Mouse (Mus musculus): ENCODE data around the gene Usp1. TPM values are rescaled to one million over a fixed set of nuclear protein-coding genes. Genes with fewer than 3 reads are reported as not detected.
"Not testable (repeated sequence)": the region's sequence is repeated elsewhere in the genome, so short reads cannot be mapped to it uniquely, and the experiment has no call there.

Gene Usp1
- polyA plus RNA-seq, 1 experiment from 2014 or later: 143 TPM

DNA sequence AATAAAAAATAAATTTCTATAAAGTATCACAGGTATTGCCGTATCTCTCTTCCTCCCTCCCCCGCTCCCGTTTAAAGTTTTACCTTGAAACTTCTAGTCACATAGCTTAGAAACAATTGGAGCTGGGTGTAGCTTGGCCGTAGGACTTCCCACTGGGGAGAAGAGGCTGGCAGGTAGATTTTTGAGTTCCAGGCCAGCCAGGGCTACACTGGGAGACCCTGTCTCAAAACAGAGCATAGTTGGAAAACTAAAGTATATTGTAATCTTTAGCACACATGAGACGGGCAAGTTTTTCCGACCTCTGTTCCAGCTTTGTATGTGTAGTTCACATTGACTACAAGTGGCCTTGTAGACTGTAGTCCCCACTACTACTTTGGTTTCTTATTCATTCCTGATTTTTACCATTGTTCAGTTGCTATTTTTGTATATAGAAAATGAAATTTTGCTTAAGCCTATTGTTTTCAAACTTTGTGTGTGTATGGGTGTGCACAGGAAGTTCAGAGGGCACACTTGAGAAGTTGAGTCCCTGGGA is 1.7 kb downstream of the Usp1 start:
- 18% methylated on average over 6 of the region's 6 CpGs for WGBS
- Histone ChIP-seq H3K36me3 (replicated peaks) (peaks cover 8% of the 10 kb centered on the region), H3K4me1 (peaks cover 20% of the 10 kb centered on the region), H3K27ac (no peak overlapping the region), H3K4me2 (peak overlapping the region; percentile 83), H3K4me3 (replicated peaks) (peak overlapping the region; percentile 94), H3K9ac (peak overlapping the region; percentile 98), H3K9me3 (no peaks in the 10 kb centered on the region), H3K27me3 (no peaks in the 10 kb centered on the region)
- no peak for ATAC-seq (ENCODE audit: low FRiP score)

DNA sequence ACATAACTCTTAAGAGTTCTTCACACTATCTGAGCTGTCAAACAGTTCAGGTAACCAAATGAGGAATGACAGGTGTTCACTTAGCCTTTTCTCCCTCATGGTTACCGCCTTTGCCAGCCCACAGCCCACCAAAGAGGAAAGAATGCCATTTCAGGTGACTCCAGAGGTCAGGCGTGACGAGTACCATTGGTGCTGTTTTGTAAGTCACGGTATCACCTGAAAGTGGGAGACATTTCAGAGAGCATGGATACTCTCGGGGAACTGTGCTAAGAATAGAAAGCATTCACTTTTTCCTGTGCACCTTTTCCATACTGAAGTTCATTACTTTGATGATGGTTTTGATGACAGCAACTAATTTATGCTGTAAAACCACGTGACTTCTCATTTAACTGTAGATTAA is 12.4 kb downstream of the Usp1 start:
- Histone ChIP-seq H3K4me1 (no peaks in the 10 kb centered on the region), H3K9ac (no peak overlapping the region), H3K4me2 (no peak overlapping the region), H3K9me3 (no peaks in the 10 kb centered on the region), H3K27me3 (no peaks in the 10 kb centered on the region), H3K27ac (no peak overlapping the region), H3K4me3 (replicated peaks) (no peak overlapping the region), H3K36me3 (replicated peaks) (peaks cover 68% of the 10 kb centered on the region)
- WGBS: 91% methylated on average over 6 of the region's 6 CpGs
- no peak for ATAC-seq (ENCODE audit: low FRiP score)

DNA sequence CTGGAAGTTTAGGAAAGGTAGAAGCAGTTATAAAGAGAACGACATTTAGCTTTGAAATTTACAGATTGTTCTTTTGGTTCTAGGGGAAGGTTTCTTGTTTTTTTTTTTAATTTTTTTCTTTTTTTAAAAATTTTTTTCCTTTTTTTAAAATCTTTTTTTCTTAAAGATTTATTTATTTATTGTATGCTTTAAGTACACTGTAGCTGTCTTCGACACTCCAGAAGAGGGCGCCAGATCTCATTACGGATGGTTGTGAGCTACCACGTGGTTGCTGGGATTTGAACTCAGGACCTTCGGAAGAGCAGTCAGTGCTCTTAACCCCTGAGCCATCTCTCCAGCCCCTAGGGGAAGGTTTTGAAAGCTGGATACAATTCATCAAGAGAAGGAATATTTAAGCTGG is 14.6 kb downstream of the Usp1 start:
- H3K9me3 ChIP-seq; H3K27ac ChIP-seq; H3K9ac ChIP-seq; H3K4me1 ChIP-seq; H3K4me3 ChIP-seq (replicated peaks); H3K27me3 ChIP-seq; H3K4me2 ChIP-seq; ATAC-seq (ENCODE audit: low FRiP score): not testable (repeated sequence)
- WGBS: 88% methylated on average over 6 of the region's 6 CpGs
- peaks cover 68% of the 10 kb centered on the region for H3K36me3 ChIP-seq (replicated peaks)

DNA sequence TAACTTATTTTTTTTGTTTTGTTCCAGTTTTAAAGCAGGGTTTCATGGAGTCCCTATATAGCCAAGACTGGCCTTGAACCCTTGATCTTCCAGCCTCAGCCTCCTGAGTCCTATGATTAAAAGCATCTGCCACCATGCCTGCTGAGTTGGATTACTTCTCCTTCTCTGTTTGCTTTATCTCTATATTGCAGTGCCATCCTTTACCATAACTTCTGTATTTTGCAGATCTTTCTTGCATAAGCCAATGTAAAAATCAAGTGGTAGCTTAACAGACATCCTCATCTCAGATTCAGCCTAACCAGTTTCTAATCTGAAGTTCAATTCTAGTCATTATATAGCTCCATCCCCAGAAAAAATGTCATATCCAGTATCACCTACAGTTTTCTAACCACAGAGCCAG is 27.0 kb downstream of the Usp1 start:
- Histone ChIP-seq H3K36me3 (replicated peaks) (peaks cover 26% of the 10 kb centered on the region), H3K4me3 (replicated peaks) (no peak overlapping the region), H3K27ac (no peak overlapping the region), H3K4me1 (no peaks in the 10 kb centered on the region), H3K9ac (no peak overlapping the region), H3K9me3 (no peaks in the 10 kb centered on the region), H3K4me2 (no peak overlapping the region), H3K27me3 (no peaks in the 10 kb centered on the region)
- no peak for ATAC-seq (ENCODE audit: low FRiP score)

DNA sequence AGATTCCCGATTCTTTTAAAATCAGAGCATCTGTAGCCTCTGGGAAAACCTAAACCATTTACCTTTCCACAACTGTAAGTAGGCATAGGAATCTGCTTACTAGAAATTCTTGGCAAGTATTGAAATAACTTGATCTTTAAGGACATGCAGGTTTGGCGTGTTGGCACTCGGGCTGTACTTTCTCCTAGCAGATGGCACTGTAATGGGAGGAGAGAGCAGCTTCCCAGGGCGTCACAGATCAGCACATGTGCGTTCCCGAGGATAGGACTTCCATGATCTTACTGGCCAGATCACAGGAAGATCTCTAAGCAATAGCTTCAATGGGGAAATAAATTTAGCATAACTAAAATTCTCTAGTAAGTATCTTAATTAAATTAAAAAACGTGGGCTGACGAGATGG is 32.4 kb downstream of the Usp1 start:
- Histone ChIP-seq H3K27me3 (no peaks in the 10 kb centered on the region), H3K4me1 (no peaks in the 10 kb centered on the region), H3K4me2 (no peak overlapping the region), H3K4me3 (replicated peaks) (no peak overlapping the region), H3K9me3 (no peaks in the 10 kb centered on the region), H3K27ac (no peak overlapping the region), H3K36me3 (replicated peaks) (peaks cover 62% of the 10 kb centered on the region), H3K9ac (no peak overlapping the region)
- ATAC-seq (ENCODE audit: low FRiP score): no peak
- WGBS: 94% methylated on average over 8 of the region's 8 CpGs

DNA sequence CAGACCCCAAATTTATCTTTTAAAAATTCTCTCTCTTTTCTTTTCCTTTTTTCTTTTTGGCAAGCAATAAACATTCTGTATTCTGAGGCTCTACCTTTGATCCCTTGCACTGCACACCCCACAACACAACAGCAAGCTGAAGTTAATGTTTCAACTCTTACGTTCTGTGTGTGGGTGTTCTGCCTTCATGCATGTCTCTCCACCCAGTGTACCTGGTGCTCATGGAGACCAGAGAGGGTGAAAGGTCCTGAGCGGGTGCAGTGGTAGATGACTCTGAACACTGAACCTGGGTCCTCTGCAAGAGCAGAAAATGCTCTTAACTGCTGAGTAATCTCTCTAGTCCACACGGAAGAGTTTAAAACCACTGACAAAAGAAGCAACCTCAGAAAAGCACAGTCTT is 36.6 kb downstream of the Usp1 start:
- Histone ChIP-seq H3K4me3 (replicated peaks) (no peak overlapping the region), H3K9ac (no peak overlapping the region), H3K9me3 (no peaks in the 10 kb centered on the region), H3K27ac (no peak overlapping the region), H3K27me3 (no peaks in the 10 kb centered on the region), H3K4me2 (no peak overlapping the region), H3K36me3 (replicated peaks) (peaks cover 63% of the 10 kb centered on the region), H3K4me1 (no peaks in the 10 kb centered on the region)
- no peak for ATAC-seq (ENCODE audit: low FRiP score)
- WGBS: 95% methylated on average over 3 of the region's 3 CpGs

DNA sequence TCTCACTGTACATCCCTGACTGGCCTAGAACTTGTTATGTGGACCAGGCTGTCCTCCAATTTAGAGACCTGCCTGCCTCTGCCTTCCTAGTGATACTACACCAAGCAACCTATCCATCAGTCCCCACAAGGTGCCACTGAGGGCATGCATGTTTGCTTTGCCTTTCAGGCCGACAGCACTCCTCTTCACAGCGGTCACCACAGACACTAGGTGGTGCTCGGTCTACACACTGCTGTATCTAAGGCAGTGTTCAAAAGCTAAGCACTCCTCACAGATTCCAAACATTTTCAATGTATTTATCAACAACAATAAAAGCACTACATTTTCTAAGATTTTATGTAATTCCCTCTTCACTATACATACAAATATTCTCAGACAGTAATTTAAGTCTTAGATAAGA is 46.3 kb downstream of the Usp1 start:
- no peak overlapping the region for H3K9ac ChIP-seq
- H3K9me3 ChIP-seq: no peaks in the 10 kb centered on the region
- H3K36me3 ChIP-seq (replicated peaks): peaks cover 76% of the 10 kb centered on the region
- WGBS: 90% methylated on average over 3 of the region's 3 CpGs
- no peaks in the 10 kb centered on the region for H3K4me1 ChIP-seq
- H3K27ac ChIP-seq: no peak overlapping the region
- H3K4me2 ChIP-seq: no peak overlapping the region
- H3K27me3 ChIP-seq: no peaks in the 10 kb centered on the region
- ATAC-seq (ENCODE audit: low FRiP score): no peak
- H3K4me3 ChIP-seq (replicated peaks): no peak overlapping the region

DNA sequence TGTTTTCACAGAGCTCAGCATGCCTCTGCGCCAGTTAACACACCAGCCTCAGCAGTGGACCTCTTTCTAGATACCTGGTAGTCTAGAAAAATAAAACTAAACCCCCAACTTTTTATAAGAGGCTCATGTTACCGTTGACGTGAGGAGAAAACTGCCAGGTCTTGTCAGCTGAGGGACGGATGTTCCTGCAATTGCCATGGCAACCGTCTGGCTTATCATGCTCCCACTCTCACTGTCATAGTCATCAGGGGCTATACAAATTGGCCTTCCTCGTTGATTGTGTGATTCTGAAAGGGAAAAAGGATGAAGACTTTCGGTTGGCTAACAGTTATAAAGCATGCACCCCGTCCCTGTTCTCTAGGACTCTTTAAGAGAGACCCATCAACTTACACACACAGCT is 52.1 kb downstream of the Usp1 start:
- H3K9ac ChIP-seq: no peak overlapping the region
- no peak overlapping the region for H3K27ac ChIP-seq
- H3K27me3 ChIP-seq: no peaks in the 10 kb centered on the region
- no peak overlapping the region for H3K4me3 ChIP-seq (replicated peaks)
- ATAC-seq (ENCODE audit: low FRiP score): no peak
- peaks cover 59% of the 10 kb centered on the region for H3K36me3 ChIP-seq (replicated peaks)
- WGBS: 63% methylated on average over 8 of the region's 8 CpGs
- H3K9me3 ChIP-seq: no peaks in the 10 kb centered on the region
- H3K4me2 ChIP-seq: no peak overlapping the region
- H3K4me1 ChIP-seq: no peaks in the 10 kb centered on the region

DNA sequence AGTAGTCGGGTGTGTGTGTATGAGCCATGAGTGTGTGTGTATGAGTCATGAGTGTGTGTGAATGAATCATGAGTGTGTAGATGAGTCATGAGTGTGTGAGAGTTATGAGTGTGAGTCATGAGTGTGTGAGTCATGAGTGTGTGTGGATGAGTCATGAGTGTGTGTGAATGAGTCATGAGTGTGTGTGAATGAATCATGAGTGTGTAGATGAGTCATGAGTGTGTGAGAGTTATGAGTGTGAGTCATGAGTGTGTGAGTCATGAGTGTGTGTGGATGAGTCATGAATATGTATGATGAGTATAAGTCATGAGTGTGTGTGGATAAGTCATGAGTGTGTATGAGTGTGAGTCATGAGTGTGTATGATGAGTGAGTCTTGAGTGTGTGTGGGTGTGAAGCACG is 54.7 kb downstream of the Usp1 start:
- not testable (repeated sequence) for H3K4me3 ChIP-seq (replicated peaks); H3K27ac ChIP-seq; H3K9ac ChIP-seq; H3K4me2 ChIP-seq; H3K9me3 ChIP-seq; H3K27me3 ChIP-seq; H3K4me1 ChIP-seq; ATAC-seq (ENCODE audit: low FRiP score)
- WGBS: 98% methylated on average over 2 of the region's 2 CpGs
- H3K36me3 ChIP-seq (replicated peaks): peaks cover 44% of the 10 kb centered on the region

DNA sequence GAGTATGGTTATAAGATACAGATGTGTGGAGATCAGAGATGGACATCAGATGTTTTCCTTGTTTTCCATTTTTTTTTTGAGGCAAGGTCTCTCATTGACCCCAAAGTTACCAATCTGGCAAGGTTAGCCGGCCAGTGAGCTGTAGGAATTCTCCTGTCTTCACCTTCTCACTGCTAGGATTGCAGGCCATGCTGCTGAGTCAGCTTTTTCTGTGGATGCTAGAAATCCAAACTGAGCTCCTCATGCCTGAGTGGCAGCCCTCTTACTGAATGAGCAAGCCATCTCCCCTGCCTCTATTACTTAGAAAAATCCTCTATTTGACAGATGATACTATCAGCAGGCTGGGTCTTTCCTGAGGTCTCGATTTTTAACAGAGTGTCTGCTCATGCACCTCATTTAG is 55.1 kb downstream of the Usp1 start:
- no peak overlapping the region for H3K27ac ChIP-seq
- no peak overlapping the region for H3K4me3 ChIP-seq (replicated peaks)
- H3K36me3 ChIP-seq (replicated peaks): peaks cover 44% of the 10 kb centered on the region
- no peak overlapping the region for H3K9ac ChIP-seq
- no peak overlapping the region for H3K4me2 ChIP-seq
- no peaks in the 10 kb centered on the region for H3K27me3 ChIP-seq
- H3K9me3 ChIP-seq: no peaks in the 10 kb centered on the region
- no peaks in the 10 kb centered on the region for H3K4me1 ChIP-seq
- WGBS: 91% methylated on average over 2 of the region's 2 CpGs
- ATAC-seq (ENCODE audit: low FRiP score): no peak

DNA sequence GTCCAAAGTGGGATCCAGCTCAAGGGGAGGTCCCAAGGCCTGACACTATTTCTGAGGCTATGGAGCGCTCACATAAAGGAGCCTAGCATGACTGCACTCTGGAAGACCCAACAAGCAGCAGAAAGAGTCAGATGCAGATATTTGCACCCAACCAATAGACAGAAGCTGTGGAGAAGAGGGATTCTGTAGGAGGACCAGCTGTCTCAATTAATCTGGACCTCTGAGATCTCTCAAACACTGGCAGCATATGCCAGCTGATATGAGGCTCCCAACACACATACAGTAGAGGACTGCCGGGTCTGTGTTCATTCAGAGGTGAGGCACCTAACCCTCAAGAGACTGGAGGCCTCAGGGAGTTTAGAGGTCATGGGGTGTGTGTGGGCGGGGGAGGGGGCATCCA is 56.4 kb downstream of the Usp1 start:
- WGBS: 87% methylated on average over 3 of the region's 3 CpGs
- ATAC-seq (ENCODE audit: low FRiP score): not testable (repeated sequence)
- H3K36me3 ChIP-seq (replicated peaks): peaks cover 52% of the 10 kb centered on the region

DNA sequence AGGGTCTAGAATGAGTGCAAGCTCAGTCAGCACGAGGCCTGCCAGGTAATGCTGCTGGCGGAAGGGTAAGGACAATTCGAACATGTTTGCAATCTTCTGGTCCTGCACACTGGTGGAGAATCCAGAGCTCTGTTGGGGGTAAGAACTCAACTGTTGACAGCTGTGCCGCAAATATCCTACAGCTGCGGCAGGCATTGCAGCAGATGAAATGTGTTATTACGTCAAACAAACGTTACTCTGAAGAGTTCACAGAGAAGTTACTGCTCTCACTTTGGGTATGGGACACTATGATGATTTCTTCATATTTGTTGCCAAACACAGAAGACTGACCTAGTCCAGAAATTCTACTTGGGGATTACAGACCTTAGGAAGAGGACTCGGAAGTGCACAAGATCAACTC is 61.1 kb downstream of the Usp1 start:
- ATAC-seq (ENCODE audit: low FRiP score): no peak
- H3K36me3 ChIP-seq (replicated peaks): peaks cover 56% of the 10 kb centered on the region

More for the DNA sequence above, 56.4 kb downstream of the Usp1 start:
- H3K9ac ChIP-seq; H3K9me3 ChIP-seq; H3K4me2 ChIP-seq; H3K4me1 ChIP-seq; H3K27ac ChIP-seq; H3K4me3 ChIP-seq (replicated peaks); H3K27me3 ChIP-seq: not testable (repeated sequence)

More for the DNA sequence above, 61.1 kb downstream of the Usp1 start:
- Histone ChIP-seq H3K9me3 (no peaks in the 10 kb centered on the region), H3K4me1 (no peaks in the 10 kb centered on the region), H3K9ac (no peak overlapping the region), H3K4me2 (no peak overlapping the region), H3K27me3 (no peaks in the 10 kb centered on the region), H3K27ac (no peak overlapping the region), H3K4me3 (replicated peaks) (no peak overlapping the region)
- 90% methylated on average over 8 of the region's 8 CpGs for WGBS
